Mouse (Mus musculus) lung, postnatal 0 days (tissue): Measurements from ENCODE around the gene Gm10234. TPM values are rescaled to one million over a fixed set of nuclear protein-coding genes. Genes with fewer than 3 reads are reported as not detected.

Experiments used
- ATAC-seq: fragments of 200-750 bp; cut with Nextera tagmentation; 2 replicates; pipeline ENCODE4 v1.8.0; 2017; ENCODE audit warnings: moderate library complexity
- DNase-seq: peaks from one replicate; pipeline ENCODE4 v3.0.0-alpha.2; 2016; ENCODE audit warnings: low spot score
- H3K27ac ChIP-seq: fragments of 300-500 bp; sonication (generic); 2 replicates; pipeline ENCODE4 v1.5.1; 2014; ENCODE audit warnings: antibody characterized with exemption, mild to moderate bottlenecking, low read length, mixed read lengths
- H3K27me3 ChIP-seq: fragments of 300-500 bp; sonication (generic); replicated peaks from 2 replicates; pipeline ENCODE4 v1.6.1; 2014; ENCODE audit warnings: low read length, mixed read lengths; ENCODE audit not compliant: insufficient read depth
- H3K36me3 ChIP-seq: fragments of 300-500 bp; sonication (generic); 2 replicates; pipeline ENCODE4 v1.6.1; 2014; ENCODE audit warnings: low read length, mixed read lengths; ENCODE audit not compliant: insufficient read depth
- H3K4me1 ChIP-seq: fragments of 300-500 bp; sonication (generic); 2 replicates; pipeline ENCODE4 v1.6.1; 2014; ENCODE audit warnings: antibody characterized with exemption, low read depth, low read length, mixed read lengths; ENCODE audit not compliant: insufficient read depth
- H3K4me2 ChIP-seq: fragments of 300-500 bp; sonication (generic); replicated peaks from 2 replicates; pipeline ENCODE4 v1.6.1; 2014; ENCODE audit warnings: low read depth, mild to moderate bottlenecking, low read length, moderate library complexity, mixed read lengths
- H3K4me3 ChIP-seq: fragments of 300-500 bp; sonication (generic); 2 replicates; pipeline ENCODE4 v1.5.1; 2014; ENCODE audit warnings: low read depth, low read length
- H3K9ac ChIP-seq: fragments of 300-500 bp; sonication (generic); replicated peaks from 2 replicates; pipeline ENCODE4 v1.6.1; 2014; ENCODE audit warnings: low read depth, mild to moderate bottlenecking
- H3K9me3 ChIP-seq: fragments of 300-500 bp; sonication (generic); 2 replicates; pipeline ENCODE4 v1.6.1; 2016; ENCODE audit warnings: low read length, mixed read lengths
- CTCF ChIP-seq: IDR thresholded peaks from 2 replicates; pipeline ENCODE4 v1.5.1; 2016; ENCODE audit warnings: antibody characterized with exemption, mild to moderate bottlenecking
- EP300 ChIP-seq: IDR thresholded peaks from 2 replicates; pipeline ENCODE4 v1.6.1; 2016; ENCODE audit warnings: antibody characterized with exemption, mild to moderate bottlenecking, control low read depth
- WGBS: fragments of 180-500 bp; shearing (Covaris S2); extraction: QIAGEN DNeasy Blood & Tissue Kit; methylation state at CpG from one replicate; pipeline ENCODE4 v1.1.7; 2014; 5-methylcytosine and 5-hydroxymethylcytosine counted together
- polyA plus RNA-seq: library from polyadenylated mRNA; unstranded; fragments of >200 nt; fragmentation: Nextera tagmentation; extraction: Ambion mirVana; gene quantifications from 2 replicates; pipeline ENCODE4 v1.2.1, GENCODE M21; 2015

Gm10234 gene
- not detected in 2 replicates for polyA plus RNA-seq

DNA sequence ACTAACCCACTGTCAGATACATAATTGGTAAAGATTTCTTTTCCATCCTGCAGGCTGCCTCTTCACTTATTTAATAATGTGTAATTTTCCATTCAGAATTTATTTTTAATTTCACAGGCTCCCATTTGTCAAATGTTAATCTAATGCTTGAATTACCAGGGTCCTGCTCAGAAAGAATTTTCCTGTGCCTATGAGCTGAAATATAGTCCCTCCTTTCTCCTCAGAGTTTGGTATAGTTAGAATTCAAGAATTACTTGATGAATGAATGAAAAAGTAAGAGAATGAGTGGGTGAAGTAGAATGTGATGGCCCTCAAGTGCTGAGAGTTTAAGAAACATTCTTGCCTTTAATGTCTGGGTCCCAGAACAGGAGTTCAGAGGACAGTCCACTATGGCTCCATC is at the start of gene Gm10234:
Gene Gm10234 (plus strand): TSS at position 301 of the 400 bp plus-strand sequence.
- H3K36me3 ChIP-seq: no peaks in the 10 kb centered on the region
- H3K27me3 ChIP-seq: no peaks in the 10 kb centered on the region
- H3K27ac ChIP-seq: no peak within 1 kb of the TSS
- no peak within 1 kb of the TSS for H3K4me3 ChIP-seq
- ATAC-seq (no peak), DNase-seq (no peak)
- TF ChIP-seq EP300 (no peak), CTCF (no peak)
- H3K4me2 ChIP-seq: no peak within 1 kb of the TSS
- H3K9ac ChIP-seq: no peak within 1 kb of the TSS
- no peaks in the 10 kb centered on the region for H3K9me3 ChIP-seq
- no peaks in the 10 kb centered on the region for H3K4me1 ChIP-seq

DNA sequence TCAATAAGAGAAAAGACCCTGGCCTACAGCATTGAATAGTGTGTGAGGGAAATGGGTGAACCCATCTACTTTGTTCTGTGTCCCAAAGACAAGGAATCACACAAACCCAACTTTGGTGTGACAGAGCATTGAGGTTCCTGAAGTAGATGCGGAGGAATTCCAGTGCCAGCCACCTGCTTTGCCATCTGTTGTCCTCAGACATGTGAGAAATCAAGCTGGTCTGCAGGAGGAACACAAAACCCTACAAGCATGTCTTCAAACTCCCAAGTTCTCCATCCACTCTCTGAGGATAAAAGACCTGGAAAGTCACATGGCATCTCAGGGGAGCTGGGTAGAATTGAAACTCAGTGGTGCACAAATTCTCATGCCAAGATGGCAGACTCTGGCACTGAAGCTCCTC is 44.3 kb upstream of the Gm10234 start:
- H3K4me3 ChIP-seq: no peak overlapping the region
- H3K27ac ChIP-seq: no peak overlapping the region
- ATAC-seq: no peak
- H3K9ac ChIP-seq: no peak overlapping the region
- H3K36me3 ChIP-seq: no peaks in the 10 kb centered on the region
- H3K4me1 ChIP-seq: no peaks in the 10 kb centered on the region
- no peaks in the 10 kb centered on the region for H3K9me3 ChIP-seq
- TF ChIP-seq CTCF: no peak
- no peak for TF ChIP-seq EP300
- H3K4me2 ChIP-seq: no peak overlapping the region
- WGBS: 81% methylated on average over 1 of the region's 1 CpGs
- DNase-seq: no peak
- no peaks in the 10 kb centered on the region for H3K27me3 ChIP-seq

DNA sequence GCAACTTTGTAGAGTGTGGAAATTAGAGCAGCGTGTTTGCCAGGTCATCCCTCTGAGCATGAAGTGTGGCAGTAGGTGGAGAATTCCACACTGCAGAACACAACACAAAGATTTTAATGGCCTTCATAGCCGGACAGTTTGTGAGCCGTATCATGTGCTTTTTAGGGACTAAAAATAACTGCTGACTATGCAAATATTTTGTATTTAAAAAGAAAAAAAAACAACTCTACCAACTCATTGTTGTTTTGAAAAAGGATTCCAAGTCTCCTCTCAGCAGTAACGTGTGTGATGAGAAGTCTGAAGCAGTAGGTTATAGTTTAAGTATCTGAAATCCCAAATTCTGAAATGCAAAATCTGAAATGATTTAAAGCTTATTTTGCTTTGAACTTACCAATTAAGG is 25.9 kb upstream of the Gm10234 start:
- H3K9me3 ChIP-seq: no peaks in the 10 kb centered on the region
- H3K27ac ChIP-seq: no peak overlapping the region
- no peak overlapping the region for H3K4me2 ChIP-seq
- 73% methylated on average over 4 of the region's 4 CpGs for WGBS
- DNase-seq (no peak), ATAC-seq (no peak)
- no peak overlapping the region for H3K4me3 ChIP-seq
- no peaks in the 10 kb centered on the region for H3K27me3 ChIP-seq
- no peaks in the 10 kb centered on the region for H3K4me1 ChIP-seq
- no peak for TF ChIP-seq EP300
- no peak for TF ChIP-seq CTCF
- no peak overlapping the region for H3K9ac ChIP-seq
- no peaks in the 10 kb centered on the region for H3K36me3 ChIP-seq

DNA sequence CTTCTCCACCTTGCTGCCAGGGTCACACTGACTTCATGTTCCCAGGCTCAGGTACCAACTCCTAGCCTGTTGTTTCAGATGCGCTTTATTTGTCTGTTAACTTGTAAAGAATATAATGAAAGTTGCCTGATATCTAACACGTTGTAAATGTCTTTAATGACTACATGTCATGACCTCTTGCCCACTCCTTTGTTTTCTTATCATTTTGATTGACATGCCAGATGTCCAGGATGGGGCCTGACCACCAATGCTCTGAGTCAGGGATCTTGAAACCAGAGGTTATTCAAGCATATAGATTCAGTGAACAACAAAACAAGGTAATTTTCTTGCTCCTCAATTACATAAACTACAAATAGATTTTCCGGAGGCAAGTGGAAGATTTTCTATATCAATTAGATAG is 23.5 kb upstream of the Gm10234 start:
- Histone ChIP-seq H3K9ac (no peak overlapping the region), H3K36me3 (no peaks in the 10 kb centered on the region), H3K9me3 (no peaks in the 10 kb centered on the region), H3K4me3 (no peak overlapping the region), H3K4me1 (no peaks in the 10 kb centered on the region), H3K4me2 (no peak overlapping the region), H3K27me3 (no peaks in the 10 kb centered on the region), H3K27ac (no peak overlapping the region)
- DNase-seq (no peak), ATAC-seq (no peak)
- TF ChIP-seq EP300: no peak
- TF ChIP-seq CTCF: no peak
- WGBS: 68% methylated on average over 3 of the region's 3 CpGs

DNA sequence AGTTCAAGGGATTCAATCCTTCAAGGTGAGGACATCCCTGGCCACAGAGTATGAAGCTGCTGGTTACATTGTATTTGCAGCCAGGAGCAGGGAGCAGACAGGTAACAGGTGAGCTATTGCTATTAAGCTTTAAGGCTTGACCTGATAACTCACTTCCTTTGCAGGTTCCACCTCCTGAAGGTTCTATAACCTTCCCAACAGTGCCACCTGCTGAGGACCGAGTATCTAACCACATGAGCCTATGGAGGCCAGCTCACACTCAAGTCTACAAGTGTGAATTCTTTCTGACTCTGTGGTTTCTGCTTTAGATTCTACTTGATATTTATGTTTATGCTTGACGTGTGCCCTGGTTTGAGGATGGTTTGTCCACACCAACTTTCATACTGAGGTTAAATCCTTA is 21.3 kb upstream of the Gm10234 start:
- Histone ChIP-seq H3K36me3 (no peaks in the 10 kb centered on the region), H3K4me3 (no peak overlapping the region), H3K9me3 (no peaks in the 10 kb centered on the region), H3K4me1 (no peaks in the 10 kb centered on the region), H3K4me2 (no peak overlapping the region), H3K27me3 (no peaks in the 10 kb centered on the region), H3K27ac (no peak overlapping the region), H3K9ac (no peak overlapping the region)
- ATAC-seq (no peak), DNase-seq (peak; percentile 9)
- WGBS: 63% methylated on average over 2 of the region's 2 CpGs
- TF ChIP-seq CTCF (peak; percentile 41), EP300 (no peak)

DNA sequence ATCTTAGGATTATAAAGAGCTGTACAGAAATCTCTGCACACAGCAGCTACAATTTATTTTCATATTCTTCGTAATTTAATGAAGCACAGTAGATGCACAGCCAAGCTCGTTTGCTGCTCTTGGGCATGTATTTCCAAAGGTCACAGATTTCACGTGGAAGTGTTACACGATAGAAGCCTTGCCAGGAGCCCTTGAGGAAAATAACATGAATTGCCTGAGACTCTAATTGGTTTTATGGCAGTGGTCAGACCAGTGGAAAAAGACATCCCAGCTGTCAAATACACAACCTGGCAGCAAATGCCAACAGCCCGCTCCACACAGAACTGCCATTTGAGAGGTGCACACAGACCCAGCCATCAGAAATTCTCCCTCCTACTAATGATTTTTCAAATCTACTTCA is 9.3 kb downstream of the Gm10234 start:
- TF ChIP-seq CTCF: no peak
- TF ChIP-seq EP300: no peak
- H3K36me3 ChIP-seq: no peaks in the 10 kb centered on the region
- H3K4me2 ChIP-seq: no peak overlapping the region
- H3K9ac ChIP-seq: no peak overlapping the region
- WGBS: 69% methylated on average over 5 of the region's 5 CpGs
- no peak overlapping the region for H3K4me3 ChIP-seq
- ATAC-seq: no peak
- no peaks in the 10 kb centered on the region for H3K4me1 ChIP-seq
- no peaks in the 10 kb centered on the region for H3K9me3 ChIP-seq
- no peak overlapping the region for H3K27ac ChIP-seq
- no peak for DNase-seq
- H3K27me3 ChIP-seq: no peaks in the 10 kb centered on the region

DNA sequence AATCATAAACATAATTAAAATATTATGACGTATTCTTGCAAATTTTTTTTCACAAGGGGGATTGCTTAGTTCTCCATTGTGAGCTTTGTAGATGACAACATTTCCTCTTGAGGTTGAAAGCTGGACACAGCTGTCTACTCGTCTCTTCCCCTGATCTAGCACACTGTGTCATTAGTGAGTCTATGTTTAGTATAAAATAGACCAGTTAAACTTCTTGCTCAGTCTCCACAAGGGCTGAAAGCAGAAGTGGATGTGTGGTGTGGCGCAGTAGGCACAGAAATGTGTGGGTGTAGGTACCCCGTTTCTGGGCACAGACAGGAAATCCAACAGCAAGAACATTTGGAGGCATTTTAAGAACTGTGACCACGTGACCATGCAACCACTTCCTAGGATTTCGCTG is 12.9 kb downstream of the Gm10234 start:
- H3K27ac ChIP-seq: no peak overlapping the region
- peak; percentile 15 for DNase-seq
- H3K4me3 ChIP-seq: no peak overlapping the region
- TF ChIP-seq CTCF (no peak), EP300 (no peak)
- ATAC-seq: no peak
- no peak overlapping the region for H3K9ac ChIP-seq
- no peaks in the 10 kb centered on the region for H3K4me1 ChIP-seq
- H3K9me3 ChIP-seq: no peaks in the 10 kb centered on the region
- 65% methylated on average over 6 of the region's 6 CpGs for WGBS
- H3K27me3 ChIP-seq: no peaks in the 10 kb centered on the region
- H3K4me2 ChIP-seq: no peak overlapping the region
- H3K36me3 ChIP-seq: no peaks in the 10 kb centered on the region
